In genomic region chr11:60042277-60042676, GRCm38 (mm10) we compare ENCODE assay signal across 11 mouse cellular contexts.
"Had no signal": no experiment of that assay in that cellular context is flagged by ENCODE, and none has a peak within 500 bp of the region (broad histone marks: within the 10 kb centered on the region; RNA-seq: fewer than 3 reads in every experiment).

No protein-coding gene starts in this region.

- DNase-seq: kidney, adult 8-10 months; kidney, postnatal 36 days; liver, embryonic 13.5 days; lung, adult 18-20 months; right cerebral cortex, adult 18-20 months; right cerebral cortex, postnatal 25 days; thymus, postnatal 4 days had no signal

- H3K4me3 ChIP-seq: limb, embryonic 15.5 days; liver, embryonic 13.5 days; megakaryocyte, embryonic 14.5 days; midbrain, embryonic 12.5 days had no signal

- H3K27ac ChIP-seq: limb, embryonic 15.5 days; liver, embryonic 13.5 days; macrophage; midbrain, embryonic 12.5 days had no signal
